Mouse (Mus musculus) ovary, postnatal 36 days (tissue): Measurements from ENCODE around the gene Myof.

Experiments used
- DNase-seq: peaks from one replicate; pipeline ENCODE4 v3.0.0; 2022; ENCODE audit warnings: low spot score, mixed read lengths

Myof gene

GRCm38 (mm10) chr19:37873499-37873898, 169.9 kb downstream of the Myof start:
- no peak for DNase-seq

- DNase-seq: no peak
Observed at GRCm38 (mm10) chr19:37867592-37867991, 175.8 kb downstream of the Myof start.

- no peak for DNase-seq
Observed at GRCm38 (mm10) chr19:37866994-37867393, 176.4 kb downstream of the Myof start.

GRCm38 (mm10) chr19:37861171-37861570, 182.2 kb downstream of the Myof start:
- DNase-seq: no peak

DNA sequence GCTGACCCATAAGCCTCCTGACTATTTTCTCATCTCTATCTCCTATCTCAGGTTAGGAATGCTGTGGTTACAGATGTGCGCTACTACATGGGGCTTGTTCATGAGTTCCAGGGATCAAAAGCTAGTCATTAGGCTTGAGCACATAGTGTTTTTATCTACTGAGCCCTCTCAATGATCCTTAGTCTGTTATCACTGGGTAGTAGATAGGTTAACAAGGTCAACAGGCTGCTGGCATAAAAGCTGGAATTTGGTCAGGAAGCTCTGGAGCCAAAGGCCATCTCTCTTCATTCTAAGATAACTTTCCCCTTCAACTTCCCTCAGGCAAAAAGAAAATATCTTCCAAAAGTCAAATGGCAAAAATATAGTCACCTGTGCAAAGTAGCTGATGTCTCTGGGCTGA, 183.1 kb downstream of the Myof start:
- DNase-seq: no peak

- DNase-seq: no peak
Observed at GRCm38 (mm10) chr19:37858406-37859081, 184.8 kb downstream of the Myof start.

DNA sequence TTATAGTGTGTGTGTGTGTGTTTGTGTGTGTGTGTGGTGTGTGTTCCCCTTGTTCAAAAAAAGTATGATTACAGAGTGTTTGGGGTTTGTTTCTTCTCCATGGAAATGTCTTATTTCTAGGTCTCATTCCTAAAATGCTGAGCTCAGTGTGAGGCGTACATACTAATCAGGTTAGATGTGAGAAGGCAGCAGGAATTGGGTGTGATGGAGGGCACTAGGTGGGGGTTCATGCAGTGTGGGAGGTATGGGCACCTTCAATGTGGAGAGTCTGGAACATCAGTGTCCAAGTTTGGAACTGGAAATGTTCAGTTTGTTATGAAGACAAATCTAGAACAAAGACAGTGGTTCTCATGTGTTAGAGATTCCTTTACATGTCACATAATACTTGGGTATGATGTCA, 191.3 kb downstream of the Myof start:
- DNase-seq: no peak

DNA sequence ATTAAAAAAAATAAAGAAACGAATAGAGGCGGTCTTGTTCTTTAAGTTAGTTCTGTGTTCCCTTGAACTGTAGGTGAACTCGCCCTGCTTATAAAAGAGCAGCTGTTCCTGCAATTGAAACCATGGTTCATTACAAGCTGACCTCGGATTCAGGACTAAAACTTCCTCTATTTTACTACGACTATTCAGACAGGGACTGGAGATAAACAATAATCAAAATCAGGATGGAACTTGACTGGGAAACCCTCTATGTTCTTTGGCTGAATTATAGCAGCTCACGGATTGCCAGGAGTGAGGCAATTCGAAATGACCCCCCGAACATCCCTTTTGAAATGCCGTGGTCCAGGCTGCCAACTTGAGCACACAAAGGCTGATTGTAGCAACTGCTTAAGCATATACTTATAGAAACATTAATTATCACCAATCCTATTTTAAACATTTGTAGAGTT, 191.8 kb downstream of the Myof start:
- DNase-seq: no peak
